Mouse (Mus musculus): ENCODE measurements at regions not wholly inside any gene's neighbourhood (a gene's known extent, or its start where the extent isn't known, plus 50 kb on each side); places are given as distances from the start of the nearest gene placed in this dataset.
A peak's percentile ranks its signal among the peaks of the same experiment; 100 is the strongest.
"Not testable (repeated sequence)": the region's sequence is repeated elsewhere in the genome, so short reads cannot be mapped to it uniquely, and the experiment has no call there.

DNA sequence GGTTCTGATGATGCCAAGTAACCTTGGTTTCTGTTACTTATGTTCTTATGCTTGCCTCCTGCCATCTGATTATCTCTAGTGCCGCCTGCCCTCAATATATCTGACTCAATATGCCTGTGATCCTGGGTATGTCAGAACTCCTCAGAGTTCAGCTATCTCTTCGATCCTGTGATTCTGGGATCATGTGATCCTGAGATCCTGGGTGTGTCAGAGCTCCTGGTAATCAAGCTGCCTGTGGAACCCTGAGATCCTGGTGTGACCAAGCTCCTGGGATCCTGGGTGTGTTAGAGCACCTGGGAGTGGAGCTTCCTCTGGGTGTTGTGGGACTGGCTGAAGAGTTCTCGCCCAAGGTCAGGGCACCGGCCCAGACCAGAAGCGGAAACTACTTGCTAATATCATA lies 147.1 kb upstream of the Gm37988 start:
- not testable (repeated sequence) for ATAC-seq (replicated peaks; ENCODE audit: extremely low read depth, insufficient read depth, low FRiP score); H3K9ac ChIP-seq (ENCODE audit: low read length); H3K4me2 ChIP-seq (ENCODE audit: low read depth, low read length); H3K4me3 ChIP-seq (ENCODE audit: low read length); H3K27ac ChIP-seq (ENCODE audit: low read length); H3K9me3 ChIP-seq (replicated peaks; ENCODE audit: control insufficient read depth, low read length); H3K4me1 ChIP-seq (ENCODE audit: control insufficient read depth, insufficient read depth, low read length); H3K36me3 ChIP-seq (ENCODE audit: control insufficient read depth, insufficient read depth); H3K27me3 ChIP-seq (ENCODE audit: control insufficient read depth, insufficient read depth, low read length)
- WGBS: 87% methylated on average over 5 of the region's 5 CpGs

DNA sequence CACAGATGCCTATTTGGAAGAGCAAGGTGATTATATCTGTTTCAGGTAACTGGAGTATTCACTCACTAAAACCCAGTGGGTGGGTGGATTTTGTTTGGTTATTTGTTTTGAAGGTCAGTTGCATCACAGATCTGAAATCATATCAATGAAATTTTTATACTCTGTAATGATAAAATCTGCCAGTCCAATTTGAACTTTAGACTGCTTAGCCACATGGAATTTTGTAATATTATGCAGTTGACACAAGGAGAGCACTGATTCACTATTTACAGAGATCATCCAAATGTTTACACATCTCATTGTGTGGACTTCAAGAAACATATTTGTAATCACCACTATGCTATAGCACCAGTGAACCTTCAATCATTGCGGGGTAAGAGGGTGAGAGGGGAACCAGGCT lies 145.9 kb upstream of the Gm37988 start:
- no peaks in the 10 kb centered on the region for H3K27me3 ChIP-seq (ENCODE audit: control insufficient read depth, insufficient read depth, low read length)
- 84% methylated on average over 1 of the region's 1 CpGs for WGBS
- no peaks in the 10 kb centered on the region for H3K9me3 ChIP-seq (replicated peaks; ENCODE audit: control insufficient read depth, low read length)
- no peak for ATAC-seq (replicated peaks; ENCODE audit: extremely low read depth, insufficient read depth, low FRiP score)
- no peaks in the 10 kb centered on the region for H3K36me3 ChIP-seq (ENCODE audit: control insufficient read depth, insufficient read depth)
- H3K27ac ChIP-seq (ENCODE audit: low read length): no peak overlapping the region
- no peak overlapping the region for H3K4me2 ChIP-seq (ENCODE audit: low read depth, low read length)
- no peaks in the 10 kb centered on the region for H3K4me1 ChIP-seq (ENCODE audit: control insufficient read depth, insufficient read depth, low read length)
- no peak overlapping the region for H3K4me3 ChIP-seq (ENCODE audit: low read length)
- H3K9ac ChIP-seq (ENCODE audit: low read length): no peak overlapping the region

DNA sequence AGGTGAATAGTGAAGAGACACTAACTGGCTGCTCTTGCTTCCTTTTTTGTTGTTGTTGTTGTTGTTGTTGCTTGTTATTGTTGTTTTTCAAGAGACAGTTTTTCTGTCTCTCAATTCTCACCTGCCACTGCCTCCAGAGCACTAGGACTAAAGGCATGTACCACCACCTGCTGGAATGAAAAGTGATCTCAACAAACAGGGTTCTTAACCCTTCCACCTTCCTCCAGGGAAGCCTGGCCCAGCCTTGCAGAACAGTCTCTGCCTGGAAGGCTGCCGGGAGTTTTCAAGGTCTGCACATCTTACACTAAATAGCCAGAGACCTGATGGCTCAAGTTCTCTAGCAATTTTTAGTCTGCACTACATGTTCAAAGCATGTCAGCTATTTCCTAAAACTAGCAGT lies 138.0 kb upstream of the Gm37988 start:
- Histone ChIP-seq H3K9me3 (replicated peaks; ENCODE audit: control insufficient read depth, low read length) (no peaks in the 10 kb centered on the region), H3K27me3 (ENCODE audit: control insufficient read depth, insufficient read depth, low read length) (no peaks in the 10 kb centered on the region), H3K4me3 (ENCODE audit: low read length) (no peak overlapping the region), H3K36me3 (ENCODE audit: control insufficient read depth, insufficient read depth) (no peaks in the 10 kb centered on the region), H3K27ac (ENCODE audit: low read length) (no peak overlapping the region), H3K4me2 (ENCODE audit: low read depth, low read length) (no peak overlapping the region), H3K9ac (ENCODE audit: low read length) (no peak overlapping the region), H3K4me1 (ENCODE audit: control insufficient read depth, insufficient read depth, low read length) (peaks cover 4% of the 10 kb centered on the region)
- ATAC-seq (replicated peaks; ENCODE audit: extremely low read depth, insufficient read depth, low FRiP score): no peak
- WGBS: 52% methylated on average over 1 of the region's 1 CpGs

DNA sequence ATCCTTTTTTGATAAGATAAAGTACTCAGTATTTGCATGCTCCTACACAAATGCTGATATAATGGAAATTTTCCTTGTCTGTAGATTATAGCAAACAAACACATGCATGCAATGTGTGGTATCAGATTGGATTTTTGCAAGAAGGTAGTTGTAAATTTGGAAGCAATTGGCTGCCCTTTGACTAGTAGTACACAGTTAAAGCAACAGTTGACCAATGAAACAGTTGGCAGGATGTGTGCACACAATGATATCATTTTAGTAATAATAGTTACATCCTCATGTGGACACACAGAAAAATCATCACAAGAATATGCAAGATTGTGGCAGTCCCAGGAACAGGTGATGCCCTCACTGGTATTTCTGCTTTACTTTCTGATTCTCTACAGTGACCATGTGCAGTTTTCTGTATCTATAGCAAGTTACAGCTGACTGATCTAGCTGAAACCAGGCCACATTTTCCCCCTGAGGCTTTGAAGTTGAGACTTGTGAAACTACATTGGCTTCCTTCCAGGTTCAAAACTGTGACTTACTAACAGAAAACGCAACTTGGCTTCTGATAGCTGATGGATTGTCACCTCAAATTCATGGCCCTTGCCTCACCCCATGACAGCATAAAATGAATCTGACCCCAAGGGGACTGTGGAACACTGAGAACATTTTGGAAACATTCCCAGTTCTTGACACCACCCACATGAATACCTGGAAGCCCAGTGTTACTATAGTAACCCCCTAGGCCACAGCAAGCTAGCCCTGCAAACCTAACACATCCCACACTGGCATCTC lies 136.3 kb upstream of the Gm37988 start:
- Histone ChIP-seq H3K4me1 (ENCODE audit: control insufficient read depth, insufficient read depth, low read length) (peaks cover 4% of the 10 kb centered on the region), H3K4me2 (ENCODE audit: low read depth, low read length) (no peak overlapping the region), H3K36me3 (ENCODE audit: control insufficient read depth, insufficient read depth) (no peaks in the 10 kb centered on the region), H3K9ac (ENCODE audit: low read length) (no peak overlapping the region), H3K9me3 (replicated peaks; ENCODE audit: control insufficient read depth, low read length) (no peaks in the 10 kb centered on the region), H3K27ac (ENCODE audit: low read length) (0 out of 2 replicates have a peak overlapping the region, but pooled peaks have one; percentile 21), H3K27me3 (ENCODE audit: control insufficient read depth, insufficient read depth, low read length) (no peaks in the 10 kb centered on the region), H3K4me3 (ENCODE audit: low read length) (no peak overlapping the region)
- ATAC-seq (replicated peaks; ENCODE audit: extremely low read depth, insufficient read depth, low FRiP score): no peak
- 28% methylated on average over 1 of the region's 1 CpGs for WGBS

DNA sequence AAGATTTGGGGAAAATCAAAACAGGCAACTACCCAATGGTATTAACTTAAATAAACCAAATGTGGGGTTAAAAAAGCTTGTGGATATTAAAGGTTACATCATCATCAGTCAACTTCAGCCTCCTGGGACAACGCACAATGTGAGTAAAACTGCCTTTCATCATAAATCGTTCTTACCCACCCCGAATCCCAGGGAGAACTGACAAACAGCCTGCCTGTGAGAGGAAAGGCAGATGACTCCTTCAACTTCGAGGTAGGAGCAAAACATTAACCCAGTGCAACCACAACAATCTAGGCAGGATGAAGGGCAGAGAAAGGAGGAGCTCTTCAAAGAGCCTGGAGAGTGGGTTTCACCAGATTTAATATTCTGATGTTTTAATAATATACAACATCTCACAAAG lies 135.3 kb upstream of the Gm37988 start:
- ATAC-seq (replicated peaks; ENCODE audit: extremely low read depth, insufficient read depth, low FRiP score): no peak
- Histone ChIP-seq H3K27ac (ENCODE audit: low read length) (no peak overlapping the region), H3K4me2 (ENCODE audit: low read depth, low read length) (no peak overlapping the region), H3K4me3 (ENCODE audit: low read length) (no peak overlapping the region), H3K9me3 (replicated peaks; ENCODE audit: control insufficient read depth, low read length) (no peaks in the 10 kb centered on the region), H3K9ac (ENCODE audit: low read length) (no peak overlapping the region), H3K27me3 (ENCODE audit: control insufficient read depth, insufficient read depth, low read length) (no peaks in the 10 kb centered on the region), H3K4me1 (ENCODE audit: control insufficient read depth, insufficient read depth, low read length) (peaks cover 4% of the 10 kb centered on the region), H3K36me3 (ENCODE audit: control insufficient read depth, insufficient read depth) (no peaks in the 10 kb centered on the region)
- 44% methylated on average over 4 of the region's 4 CpGs for WGBS

DNA sequence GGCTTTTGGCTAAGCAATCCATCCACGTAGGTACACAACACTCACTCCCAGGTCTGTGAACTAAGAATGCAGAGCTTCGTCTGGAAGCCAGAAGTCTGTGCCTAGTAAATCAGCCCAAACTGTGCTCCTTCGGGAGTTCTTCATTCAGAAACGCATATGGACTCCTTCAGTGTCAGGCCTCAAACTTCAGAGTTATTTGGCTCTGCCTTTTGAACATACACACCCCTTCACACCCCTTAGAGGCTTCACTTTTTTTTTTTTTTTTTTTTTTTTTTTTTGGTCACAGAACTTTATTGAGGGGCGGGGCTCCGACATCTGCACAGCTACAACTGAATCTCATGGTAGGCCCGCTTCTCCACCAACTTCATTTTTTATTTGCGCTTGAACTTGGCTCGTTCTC lies 120.1 kb upstream of the Gm37988 start:
- Histone ChIP-seq H3K27me3 (ENCODE audit: control insufficient read depth, insufficient read depth, low read length) (no peaks in the 10 kb centered on the region), H3K4me3 (ENCODE audit: low read length) (no peak overlapping the region), H3K4me2 (ENCODE audit: low read depth, low read length) (no peak overlapping the region), H3K4me1 (ENCODE audit: control insufficient read depth, insufficient read depth, low read length) (no peaks in the 10 kb centered on the region), H3K27ac (ENCODE audit: low read length) (no peak overlapping the region), H3K36me3 (ENCODE audit: control insufficient read depth, insufficient read depth) (no peaks in the 10 kb centered on the region), H3K9ac (ENCODE audit: low read length) (no peak overlapping the region), H3K9me3 (replicated peaks; ENCODE audit: control insufficient read depth, low read length) (no peaks in the 10 kb centered on the region)
- 93% methylated on average over 9 of the region's 9 CpGs for WGBS
- no peak for ATAC-seq (replicated peaks; ENCODE audit: extremely low read depth, insufficient read depth, low FRiP score)

DNA sequence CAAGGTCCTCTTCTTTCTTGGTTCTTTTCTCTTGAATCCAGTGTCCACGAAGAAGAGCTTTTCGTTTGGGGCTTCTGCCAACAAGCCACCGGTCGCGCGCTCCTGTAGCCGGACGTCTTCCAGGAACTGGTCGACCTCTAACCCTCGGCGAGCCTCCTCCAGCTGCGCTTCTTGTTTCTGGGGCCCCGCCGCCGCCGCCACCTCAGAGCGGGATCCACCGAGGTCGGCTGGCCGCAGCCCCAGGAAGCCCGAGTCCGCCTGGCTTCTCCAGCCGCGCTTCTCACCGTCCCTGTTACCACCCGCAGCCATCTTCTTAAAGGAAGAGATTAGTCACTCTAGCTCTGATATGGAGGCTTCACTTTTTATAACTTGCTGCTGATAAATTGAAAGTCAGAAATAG lies 118.6 kb upstream of the Gm37988 start:
- Histone ChIP-seq H3K4me3 (ENCODE audit: low read length) (peak overlapping the region; percentile 40), H3K9ac (ENCODE audit: low read length) (no peak overlapping the region), H3K27me3 (ENCODE audit: control insufficient read depth, insufficient read depth, low read length) (no peaks in the 10 kb centered on the region), H3K27ac (ENCODE audit: low read length) (no peak overlapping the region), H3K36me3 (ENCODE audit: control insufficient read depth, insufficient read depth) (no peaks in the 10 kb centered on the region), H3K9me3 (replicated peaks; ENCODE audit: control insufficient read depth, low read length) (no peaks in the 10 kb centered on the region), H3K4me2 (ENCODE audit: low read depth, low read length) (peak overlapping the region; percentile 61), H3K4me1 (ENCODE audit: control insufficient read depth, insufficient read depth, low read length) (no peaks in the 10 kb centered on the region)
- no peak for ATAC-seq (replicated peaks; ENCODE audit: extremely low read depth, insufficient read depth, low FRiP score)
- WGBS: 12% methylated on average over 26 of the region's 26 CpGs

DNA sequence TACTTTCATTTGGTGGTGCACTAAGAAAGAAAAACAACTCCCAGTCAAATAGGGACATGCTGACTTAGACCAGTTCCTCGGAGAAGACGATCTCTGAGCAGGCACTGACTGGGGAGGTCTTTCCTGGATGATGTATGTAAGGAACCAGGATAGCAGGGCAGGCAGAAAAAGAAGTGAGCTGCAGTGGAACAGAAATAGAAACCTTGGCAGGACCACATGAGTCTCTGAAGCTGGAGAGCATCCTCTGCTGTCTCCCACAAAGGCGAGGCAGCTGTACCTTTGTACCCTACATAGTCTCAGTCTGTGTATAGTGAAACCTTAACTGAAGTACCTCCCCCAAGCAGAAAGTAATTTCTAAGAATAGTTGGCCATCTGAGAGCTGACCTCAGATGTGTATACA lies 104.4 kb upstream of the Gm37988 start:
- Histone ChIP-seq H3K9ac (ENCODE audit: low read length) (no peak overlapping the region), H3K4me1 (ENCODE audit: control insufficient read depth, insufficient read depth, low read length) (no peaks in the 10 kb centered on the region), H3K4me2 (ENCODE audit: low read depth, low read length) (no peak overlapping the region), H3K27me3 (ENCODE audit: control insufficient read depth, insufficient read depth, low read length) (no peaks in the 10 kb centered on the region), H3K9me3 (replicated peaks; ENCODE audit: control insufficient read depth, low read length) (no peaks in the 10 kb centered on the region), H3K36me3 (ENCODE audit: control insufficient read depth, insufficient read depth) (no peaks in the 10 kb centered on the region), H3K4me3 (ENCODE audit: low read length) (no peak overlapping the region), H3K27ac (ENCODE audit: low read length) (no peak overlapping the region)
- WGBS: 71% methylated on average over 3 of the region's 3 CpGs
- no peak for ATAC-seq (replicated peaks; ENCODE audit: extremely low read depth, insufficient read depth, low FRiP score)

DNA sequence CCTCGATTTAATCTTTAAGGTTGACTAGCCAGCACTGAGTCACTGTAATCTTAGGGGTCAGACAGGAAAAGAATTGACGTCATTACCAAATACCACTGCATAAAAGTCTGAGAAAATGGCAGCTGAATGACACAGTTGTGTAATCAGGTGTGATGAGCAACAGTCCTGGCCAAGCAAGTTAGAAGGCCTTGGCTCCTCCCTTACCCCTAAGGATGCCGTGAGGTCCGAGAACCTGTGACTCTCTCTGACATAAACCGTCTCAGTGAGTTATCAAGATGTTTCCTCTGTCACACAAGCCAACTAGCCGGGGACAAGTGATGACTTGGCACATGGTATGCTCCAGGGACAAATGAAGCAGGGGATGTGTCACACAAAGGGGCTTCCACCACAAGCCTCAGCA lies 101.5 kb upstream of the Gm37988 start:
- ATAC-seq (replicated peaks; ENCODE audit: extremely low read depth, insufficient read depth, low FRiP score): no peak
- no peaks in the 10 kb centered on the region for H3K4me1 ChIP-seq (ENCODE audit: control insufficient read depth, insufficient read depth, low read length)
- no peak overlapping the region for H3K27ac ChIP-seq (ENCODE audit: low read length)
- WGBS: 53% methylated on average over 6 of the region's 6 CpGs
- H3K27me3 ChIP-seq (ENCODE audit: control insufficient read depth, insufficient read depth, low read length): no peaks in the 10 kb centered on the region
- H3K9ac ChIP-seq (ENCODE audit: low read length): no peak overlapping the region
- H3K4me3 ChIP-seq (ENCODE audit: low read length): no peak overlapping the region
- no peaks in the 10 kb centered on the region for H3K36me3 ChIP-seq (ENCODE audit: control insufficient read depth, insufficient read depth)
- no peaks in the 10 kb centered on the region for H3K9me3 ChIP-seq (replicated peaks; ENCODE audit: control insufficient read depth, low read length)
- H3K4me2 ChIP-seq (ENCODE audit: low read depth, low read length): no peak overlapping the region

All from heart, embryonic 16.5 days (tissue).